Comparison of ENCODE assay signal across 25 mouse cellular contexts in genomic region chr3:55567476-55567875, GRCm38 (mm10).
A peak's percentile ranks its signal among the peaks of the same experiment; 100 is the strongest.
DNase-seq lines count a peak whose midpoint lies in the region; ATAC-seq and TF ChIP-seq lines count a peak whose summit lies in the region.
"Had no signal": no experiment of that assay in that cellular context is flagged by ENCODE, and none has a peak within 500 bp of the region (broad histone marks: within the 10 kb centered on the region; RNA-seq: fewer than 3 reads in every experiment).

No protein-coding gene starts in this region.

- 0 out of 2 replicates have a peak, but pooled peaks cover 3% of the 10 kb centered on the region for H3K4me1 ChIP-seq in hindbrain, postnatal 0 days (ENCODE audit: insufficient read depth, low read length)
- peaks cover 11% of the 10 kb centered on the region for H3K4me1 ChIP-seq in hindbrain, embryonic 12.5 days
- H3K4me1 ChIP-seq in E14TG2a.4 (replicated peaks; ENCODE audit: low read depth, low read length): no peaks in the 10 kb centered on the region
- H3K4me1 ChIP-seq: heart, embryonic 13.5 days; liver, embryonic 13.5 days; megakaryocyte, embryonic 14.5 days had no signal

- intact Hi-C loops in left cerebral cortex, adult 2 months (cut with DNase I): no loop called here
- intact Hi-C loops in left cerebral cortex, postnatal 25 days (cut with DNase I): no loop called here

- WGBS in hindbrain, postnatal 0 days: 94% methylated on average over 3 of the region's 3 CpGs
- 88% methylated on average over 3 of the region's 3 CpGs for WGBS in hindbrain, embryonic 12.5 days

- ATAC-seq in hindbrain, postnatal 0 days: no peak
- ATAC-seq in hindbrain, embryonic 12.5 days (ENCODE audit: low FRiP score): no peak
- ATAC-seq: forebrain, embryonic 13.5 days had no signal

- H3K4me3 ChIP-seq in hindbrain, postnatal 0 days (ENCODE audit: low read length): no peak overlapping the region
- no peak overlapping the region for H3K4me3 ChIP-seq in hindbrain, embryonic 12.5 days
- H3K4me3 ChIP-seq in left cerebral cortex, adult 2 months: no peak overlapping the region
- H3K4me3 ChIP-seq in E14TG2a.4 (replicated peaks; ENCODE audit: low read length): no peak overlapping the region
- H3K4me3 ChIP-seq: embryonic facial prominence, embryonic 13.5 days; erythroblast, embryonic 14.5 days; forebrain, embryonic 13.5 days; heart, embryonic 13.5 days; hindbrain, embryonic 13.5 days; liver, embryonic 13.5 days; megakaryocyte, embryonic 14.5 days; neural tube, embryonic 12.5 days had no signal

- H3K9ac ChIP-seq in hindbrain, postnatal 0 days (replicated peaks; ENCODE audit: low read length): no peak overlapping the region
- H3K9ac ChIP-seq in hindbrain, embryonic 12.5 days: no peak overlapping the region
- H3K9ac ChIP-seq: embryonic facial prominence, embryonic 13.5 days; forebrain, embryonic 13.5 days; heart, embryonic 13.5 days; hindbrain, embryonic 13.5 days; liver, embryonic 13.5 days; neural tube, embryonic 12.5 days had no signal

- no peaks in the 10 kb centered on the region for H3K36me3 ChIP-seq in hindbrain, postnatal 0 days (ENCODE audit: insufficient read depth, low read length)
- H3K36me3 ChIP-seq in hindbrain, embryonic 12.5 days: no peaks in the 10 kb centered on the region
- H3K36me3 ChIP-seq in E14TG2a.4 (ENCODE audit: insufficient read depth, low read length): no peaks in the 10 kb centered on the region
- H3K36me3 ChIP-seq: embryonic facial prominence, embryonic 13.5 days; heart, embryonic 13.5 days; hindbrain, embryonic 13.5 days; liver, embryonic 13.5 days; neural tube, embryonic 12.5 days had no signal

- no peaks in the 10 kb centered on the region for H3K9me3 ChIP-seq in hindbrain, postnatal 0 days (ENCODE audit: low read length)
- no peaks in the 10 kb centered on the region for H3K9me3 ChIP-seq in hindbrain, embryonic 12.5 days (replicated peaks)
- no peaks in the 10 kb centered on the region for H3K9me3 ChIP-seq in E14TG2a.4 (ENCODE audit: low read length)
- H3K9me3 ChIP-seq: embryonic facial prominence, embryonic 13.5 days; forebrain, embryonic 13.5 days; hindbrain, embryonic 13.5 days; liver, embryonic 13.5 days; neural tube, embryonic 12.5 days had no signal

- H3K27me3 ChIP-seq in hindbrain, postnatal 0 days (ENCODE audit: insufficient read depth, low read length): no peaks in the 10 kb centered on the region
- no peaks in the 10 kb centered on the region for H3K27me3 ChIP-seq in hindbrain, embryonic 12.5 days
- H3K27me3 ChIP-seq in E14TG2a.4 (ENCODE audit: insufficient read depth, low read length): no peaks in the 10 kb centered on the region
- H3K27me3 ChIP-seq: embryonic facial prominence, embryonic 13.5 days; forebrain, embryonic 13.5 days; heart, embryonic 13.5 days; hindbrain, embryonic 13.5 days; liver, embryonic 13.5 days; megakaryocyte, embryonic 14.5 days; neural tube, embryonic 12.5 days had no signal

- no peak for DNase-seq in hindbrain, postnatal 0 days (ENCODE audit: low spot score)
- DNase-seq in left cerebral cortex, adult 2 months (ENCODE audit: extremely low spot score in 1 of 2, low spot score in 2 of 2): no peak
- no peak for DNase-seq in left cerebral cortex, postnatal 25 days (ENCODE audit: low spot score in 2 of 2)
- DNase-seq in ES-CJ7 (ENCODE audit: low read depth, low spot score): peak; percentile 23
- DNase-seq in adrenal gland, postnatal 14 days: no peak
- DNase-seq in right cerebral cortex, postnatal 4 days: no peak
- DNase-seq: cerebellum, adult 11-12 months; cerebellum, postnatal 25 days; embryo, embryonic 11 days; heart, postnatal 14 days; kidney, adult 11 months; kidney, postnatal 10 days; liver, embryonic 13.5 days; lung, postnatal 36 days; midbrain, embryonic 14.5 days; right cerebral cortex, postnatal 14 days had no signal

- H3K27ac ChIP-seq in hindbrain, postnatal 0 days: no peak overlapping the region
- no peak overlapping the region for H3K27ac ChIP-seq in hindbrain, embryonic 12.5 days
- H3K27ac ChIP-seq in left cerebral cortex, adult 2 months: no peak overlapping the region
- H3K27ac ChIP-seq: embryonic facial prominence, embryonic 13.5 days; forebrain, embryonic 13.5 days; heart, embryonic 13.5 days; hindbrain, embryonic 13.5 days; liver, embryonic 13.5 days; neural tube, embryonic 12.5 days had no signal

- 0 out of 2 replicates have a peak, but pooled peaks have one; percentile 13 for TF ChIP-seq CTCF in hindbrain, postnatal 0 days (IDR thresholded peaks at IDR 0.05; ENCODE audit: low read depth)
- peak; percentile 33; the same call in 1 of the 2 replicates for TF ChIP-seq CTCF in left cerebral cortex, adult 2 months (IDR thresholded peaks at IDR 0.05)
- TF ChIP-seq CTCF in E14TG2a.4 (conservative IDR thresholded peaks at IDR 0.05; ENCODE audit: low read length): peak; percentile 49

- no peak overlapping the region for H3K4me2 ChIP-seq in hindbrain, postnatal 0 days (ENCODE audit: low read depth, low read length)
- no peak overlapping the region for H3K4me2 ChIP-seq in hindbrain, embryonic 12.5 days (replicated peaks)
- H3K4me2 ChIP-seq: embryonic facial prominence, embryonic 13.5 days; forebrain, embryonic 13.5 days; heart, embryonic 13.5 days; hindbrain, embryonic 13.5 days; liver, embryonic 13.5 days; neural tube, embryonic 12.5 days had no signal
